Mouse (Mus musculus): ENCODE data around the gene Ppp1r12b.

DNA sequence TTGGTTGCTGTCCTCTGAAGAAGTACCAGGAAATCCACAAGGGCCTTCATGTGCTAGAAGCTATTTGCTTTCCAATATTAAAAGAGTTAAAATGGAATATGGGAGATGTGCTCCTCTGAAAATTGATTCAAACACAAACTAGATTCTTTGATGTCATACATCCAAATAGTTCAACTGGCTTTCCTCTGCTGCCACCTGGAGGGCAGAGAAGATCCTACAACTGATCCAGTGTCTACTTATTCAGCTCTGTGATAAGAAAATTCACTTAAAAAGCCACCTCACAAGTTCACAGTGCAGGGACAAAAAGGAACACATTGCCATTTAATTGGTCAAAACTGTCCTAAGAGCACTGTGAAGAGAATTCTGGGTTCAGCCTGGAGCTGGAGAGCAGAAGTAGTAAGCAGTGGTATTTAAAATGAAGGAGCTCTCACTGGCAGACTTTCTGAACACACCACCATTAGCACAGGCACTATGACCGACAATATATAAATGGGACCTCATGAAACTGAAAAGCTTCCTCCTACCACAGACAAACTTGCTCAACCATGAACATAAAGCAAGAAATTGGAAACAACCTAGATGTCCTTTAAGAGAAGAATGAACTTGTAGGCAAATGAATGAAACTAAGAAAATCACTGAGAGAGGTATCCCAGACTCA lies 101.3 kb downstream of the Ppp1r12b start:
- TF ChIP-seq CTCF (IDR thresholded peaks at IDR 0.05; ENCODE audit: low read depth, low read length) (peak; percentile 22; the same call in 1 of the 2 replicates), POLR2A (IDR thresholded peaks at IDR 0.05; ENCODE audit: extremely low read depth, insufficient read depth, low read length) (no peak)

Data from liver, adult 2 months (tissue).